ENCODE assay signal across 22 mouse cellular contexts in genomic region chr3:142618658-142619057, GRCm38 (mm10). TPM values are rescaled to one million over a fixed set of nuclear protein-coding genes. Genes with fewer than 3 reads are reported as not detected.
A peak's percentile ranks its signal among the peaks of the same experiment; 100 is the strongest.
DNase-seq lines count a peak whose midpoint lies in the region; ATAC-seq lines count a peak whose summit lies in the region.
"Had no signal": no experiment of that assay in that cellular context is flagged by ENCODE, and none has a peak within 500 bp of the region (broad histone marks: within the 10 kb centered on the region; RNA-seq: fewer than 3 reads in every experiment).

No protein-coding gene starts in this region.

- no peaks in the 10 kb centered on the region for H3K9me3 ChIP-seq in liver, embryonic 11.5 days (ENCODE audit: control insufficient read depth, low read length)
- H3K9me3 ChIP-seq: forebrain, embryonic 12.5 days; heart, embryonic 13.5 days; limb, embryonic 15.5 days had no signal

- WGBS in liver, embryonic 11.5 days, result 82% methylated on average over 3 of the region's 3 CpGs

- H3K4me3 ChIP-seq in liver, embryonic 11.5 days (ENCODE audit: low read depth, low read length), result no peak overlapping the region
- H3K4me3 ChIP-seq: forebrain, embryonic 12.5 days; heart, embryonic 13.5 days; limb, embryonic 15.5 days had no signal

- DNase-seq in spleen, adult 18-20 months, result peak; percentile 41 to 51
- DNase-seq in spleen, postnatal 14 days (ENCODE audit: low spot score in 2 of 2), result no peak
- DNase-seq in A20 (ENCODE audit: low read depth, low spot score), result peak; percentile 48
- DNase-seq in CD4-positive, CD25-positive, alpha-beta regulatory T cell, adult 2 months (ENCODE audit: low read depth, low spot score), result peak; percentile 54
- DNase-seq in adrenal gland, adult 8-10 months, result no peak
- no peak for DNase-seq in liver, embryonic 11.5 days (ENCODE audit: low spot score)
- DNase-seq: cerebellum, adult 11 months; cerebellum, postnatal 25 days; kidney, adult 9 months; layer of hippocampus, postnatal 36 days; liver, postnatal 0 days; lung, postnatal 14 days had no signal

- H3K27me3 ChIP-seq in liver, embryonic 11.5 days (replicated peaks; ENCODE audit: control insufficient read depth, insufficient read depth, low read length), result no peaks in the 10 kb centered on the region
- H3K27me3 ChIP-seq: forebrain, embryonic 12.5 days; heart, embryonic 13.5 days; limb, embryonic 15.5 days had no signal

- ATAC-seq in inflammation-experienced regulatory T-cells, adult 6 months, result peak; percentile 15
- no peak for ATAC-seq in liver, embryonic 11.5 days (replicated peaks; ENCODE audit: low FRiP score)
- ATAC-seq: liver, postnatal 0 days had no signal

- no peak overlapping the region for H3K27ac ChIP-seq in liver, embryonic 11.5 days (ENCODE audit: low read depth, low read length)
- H3K27ac ChIP-seq: forebrain, embryonic 12.5 days; heart, embryonic 13.5 days; limb, embryonic 15.5 days had no signal

- no peak overlapping the region for H3K4me2 ChIP-seq in liver, embryonic 11.5 days
- H3K4me2 ChIP-seq: forebrain, embryonic 12.5 days; heart, embryonic 13.5 days; limb, embryonic 15.5 days had no signal

- H3K9ac ChIP-seq in liver, embryonic 11.5 days (ENCODE audit: low read depth, low read length), result no peak overlapping the region
- H3K9ac ChIP-seq: forebrain, embryonic 12.5 days; heart, embryonic 13.5 days; limb, embryonic 15.5 days; liver, postnatal 0 days had no signal

- H3K36me3 ChIP-seq in liver, embryonic 11.5 days (ENCODE audit: control insufficient read depth, insufficient read depth, low read length), result no peaks in the 10 kb centered on the region
- H3K36me3 ChIP-seq: forebrain, embryonic 12.5 days; heart, embryonic 13.5 days; limb, embryonic 15.5 days had no signal

- no peaks in the 10 kb centered on the region; the same call in 1 of the 2 replicates for H3K4me1 ChIP-seq in liver, embryonic 11.5 days (replicated peaks; ENCODE audit: control insufficient read depth, insufficient read depth, low read length)
- H3K4me1 ChIP-seq: forebrain, embryonic 12.5 days; limb, embryonic 15.5 days had no signal

RNA-seq across cellular contexts. Expression of gene Gbp2, which starts 1.7 kb away (rescaled TPM):
- 100 to 1,000 TPM; 114 to 125 (median 118) TPM for polyA plus RNA-seq in inflammation-experienced regulatory T-cells, adult 6 months (2017; shearing (Covaris generic))
- 10 to 100 TPM; 15.3 to 21.3 (median 17.4) TPM for total RNA-seq in adrenal gland, adult 8-10 months (2022)
- 2.1 and 2.4 TPM in 2 replicates for polyA plus RNA-seq in liver, embryonic 11.5 days (2014; fragmentation: Nextera tagmentation; extraction: Ambion mirVana)

RNA-seq across cellular contexts. Expression of gene Gbp2b, which starts 24.0 kb away (rescaled TPM):
- polyA plus RNA-seq in inflammation-experienced regulatory T-cells, adult 6 months (2017; shearing (Covaris generic)), result 10 to 100 TPM in 2 of 3 experiments, under 1 TPM in 1; 0.68 to 84.0 (median 22.4) TPM
- under 1 TPM; 0.37 to 0.43 (median 0.39) TPM for total RNA-seq in adrenal gland, adult 8-10 months (2022)
- not detected in 2 replicates for polyA plus RNA-seq in liver, embryonic 11.5 days (2014; fragmentation: Nextera tagmentation; extraction: Ambion mirVana)
- total RNA-seq: layer of hippocampus, postnatal 36 days; left cerebral cortex, postnatal 25 days; midbrain, postnatal 0 days had no signal
- polyA plus RNA-seq: brain, embryonic 14.5 days; forebrain, embryonic 12.5 days; heart, embryonic 13.5 days; hindbrain, embryonic 11.5 days; limb, embryonic 15.5 days; midbrain, postnatal 0 days; neural tube, embryonic 11.5 days; stomach, embryonic 14.5 days had no signal

RNA-seq across cellular contexts. Expression of gene Gbp3, which starts 58.8 kb away (rescaled TPM):
- polyA plus RNA-seq in inflammation-experienced regulatory T-cells, adult 6 months (2017; shearing (Covaris generic)), result 100 to 1,000 TPM in 1 of 3 experiments, 10 to 100 TPM in 2; 71.3 to 113 (median 80.8) TPM
- total RNA-seq in adrenal gland, adult 8-10 months (2022), result 10 to 100 TPM in 2 of 4 experiments, 1 to 10 TPM in 2; 7.1 to 14.0 (median 9.8) TPM
- polyA plus RNA-seq in liver, embryonic 11.5 days (2014; fragmentation: Nextera tagmentation; extraction: Ambion mirVana), result 0.58 and 0.90 TPM in 2 replicates

Comparison
In these comparisons a context has a peak if more than half of its experiments do, and no peak if none do; other contexts are left out.
1. DNase-seq: peak in spleen, adult 18-20 months (2 of 2), A20 (single experiment) and CD4-positive, CD25-positive, alpha-beta regulatory T cell, adult 2 months (single experiment); none in spleen, postnatal 14 days (0 of 2), adrenal gland, adult 8-10 months (single experiment) and liver, embryonic 11.5 days (single experiment).
2. RNA of gene Gbp2, which starts 1.7 kb away (polyA plus RNA-seq): 114 to 125 TPM in inflammation-experienced regulatory T-cells, adult 6 months; 2.1 to 2.4 TPM in liver, embryonic 11.5 days; every median in the first group is over 10 times any median in the second.
3. RNA of gene Gbp3, which starts 58.8 kb away (polyA plus RNA-seq): 71.3 to 113 TPM in inflammation-experienced regulatory T-cells, adult 6 months; 0.58 to 0.90 TPM in liver, embryonic 11.5 days; every median in the first group is over 10 times any median in the second.